Mouse (Mus musculus): ENCODE data around the gene Vsig4.

DNA sequence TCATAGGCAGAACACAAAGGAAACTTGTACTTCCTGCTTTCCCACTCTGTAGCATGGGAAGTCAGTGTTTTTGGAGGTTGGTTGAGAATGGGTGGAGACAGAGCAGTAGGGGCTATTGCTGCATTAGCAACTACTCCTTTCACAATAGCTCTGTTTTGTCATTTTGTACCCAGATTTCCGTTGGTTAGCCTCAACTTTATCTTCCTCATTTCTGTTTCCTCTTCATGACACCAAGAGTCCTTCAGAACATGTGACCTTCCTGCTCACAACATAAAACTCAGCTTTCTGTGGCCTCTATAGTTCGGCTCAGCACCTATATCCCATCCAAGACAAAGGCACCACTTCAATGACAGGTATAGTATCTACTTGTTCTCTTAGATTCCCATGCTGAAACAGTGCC, 53.6 kb downstream of the Vsig4 start:
- TF ChIP-seq TCF12 (IDR thresholded peaks at IDR 0.05; ENCODE audit: insufficient read depth, poor library complexity, severe bottlenecking), result no peak
- no peak for TF ChIP-seq POLR2A (IDR thresholded peaks at IDR 0.05; ENCODE audit: insufficient read length, low read depth)
- no peak for TF ChIP-seq TCF3 (IDR thresholded peaks at IDR 0.05; ENCODE audit: insufficient read length, low read depth)
- no peak for TF ChIP-seq POLR2AphosphoS2 (IDR thresholded peaks at IDR 0.05; ENCODE audit: insufficient read length, low read depth)
- TF ChIP-seq USF1 (IDR thresholded peaks at IDR 0.05; ENCODE audit: low read depth), result no peak
- no peak for TF ChIP-seq MAX (IDR thresholded peaks at IDR 0.05; ENCODE audit: low read depth)
- no peak for TF ChIP-seq E2F4 (IDR thresholded peaks at IDR 0.05; ENCODE audit: insufficient read depth)
- TF ChIP-seq MYOD1 (IDR thresholded peaks at IDR 0.05; ENCODE audit: control insufficient read depth in 1 of 3, insufficient read length in 2 of 3, low read depth in 2 of 3), result no peak
- TF ChIP-seq SRF (IDR thresholded peaks at IDR 0.05; ENCODE audit: control insufficient read depth, insufficient read length, low read depth), result no peak
- no peak for TF ChIP-seq CEBPB (IDR thresholded peaks at IDR 0.05; ENCODE audit: insufficient read depth, poor library complexity, severe bottlenecking)
- no peak for TF ChIP-seq MYOG (IDR thresholded peaks at IDR 0.05; ENCODE audit: control insufficient read depth in 1 of 3, insufficient read depth in 1 of 3, insufficient read length in 2 of 3, low read depth in 2 of 3)
- TF ChIP-seq REST (IDR thresholded peaks at IDR 0.05; ENCODE audit: insufficient read depth, insufficient read length), result no peak
